Mouse (Mus musculus): ENCODE data around the gene Gm26620. TPM values are rescaled to one million over a fixed set of nuclear protein-coding genes. Genes with fewer than 3 reads are reported as not detected.

The Gm26620 gene
- total RNA-seq (2015) = 1.3 TPM in 1 of 2 replicates, not detected in the other
- total RNA-seq (2017) = 0.20 TPM in 1 of 2 replicates, not detected in the other

- ATAC-seq (replicated peaks; ENCODE audit: poor library complexity) = peak; percentile 98
Measured at GRCm38 (mm10) chr1:170884978-170885561, at the start of gene Gm26620, which contains the start of gene Dusp12. TSS of gene Gm26620 (plus strand) at chr1:170885065. TSS of gene Dusp12 (minus strand) at chr1:170885540.

GRCm38 (mm10) chr1:170839685-170840084 lies 45.2 kb upstream of the Gm26620 start:
- peak; percentile 77 for ATAC-seq (replicated peaks; ENCODE audit: poor library complexity)

DNA sequence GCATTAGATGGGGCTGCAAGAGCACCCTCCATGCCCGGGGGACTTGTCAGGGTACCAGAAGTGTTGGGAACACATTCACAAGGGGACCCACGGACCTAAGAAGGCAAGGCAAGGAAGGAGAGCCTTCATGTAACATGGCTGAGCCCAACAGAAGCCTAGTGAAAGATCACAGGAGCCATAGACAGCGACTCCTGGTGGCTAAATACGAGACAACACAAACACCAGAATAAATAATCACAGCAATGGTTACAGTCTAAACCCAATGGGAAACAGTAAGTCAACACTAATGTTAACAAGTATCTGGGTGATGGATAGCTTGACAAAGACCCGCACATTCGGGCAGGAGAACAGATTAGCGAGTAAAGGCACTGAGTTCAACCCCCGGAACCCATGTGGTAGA lies 40.5 kb upstream of the Gm26620 start:
- peak; percentile 74 for ATAC-seq (replicated peaks; ENCODE audit: poor library complexity)

DNA sequence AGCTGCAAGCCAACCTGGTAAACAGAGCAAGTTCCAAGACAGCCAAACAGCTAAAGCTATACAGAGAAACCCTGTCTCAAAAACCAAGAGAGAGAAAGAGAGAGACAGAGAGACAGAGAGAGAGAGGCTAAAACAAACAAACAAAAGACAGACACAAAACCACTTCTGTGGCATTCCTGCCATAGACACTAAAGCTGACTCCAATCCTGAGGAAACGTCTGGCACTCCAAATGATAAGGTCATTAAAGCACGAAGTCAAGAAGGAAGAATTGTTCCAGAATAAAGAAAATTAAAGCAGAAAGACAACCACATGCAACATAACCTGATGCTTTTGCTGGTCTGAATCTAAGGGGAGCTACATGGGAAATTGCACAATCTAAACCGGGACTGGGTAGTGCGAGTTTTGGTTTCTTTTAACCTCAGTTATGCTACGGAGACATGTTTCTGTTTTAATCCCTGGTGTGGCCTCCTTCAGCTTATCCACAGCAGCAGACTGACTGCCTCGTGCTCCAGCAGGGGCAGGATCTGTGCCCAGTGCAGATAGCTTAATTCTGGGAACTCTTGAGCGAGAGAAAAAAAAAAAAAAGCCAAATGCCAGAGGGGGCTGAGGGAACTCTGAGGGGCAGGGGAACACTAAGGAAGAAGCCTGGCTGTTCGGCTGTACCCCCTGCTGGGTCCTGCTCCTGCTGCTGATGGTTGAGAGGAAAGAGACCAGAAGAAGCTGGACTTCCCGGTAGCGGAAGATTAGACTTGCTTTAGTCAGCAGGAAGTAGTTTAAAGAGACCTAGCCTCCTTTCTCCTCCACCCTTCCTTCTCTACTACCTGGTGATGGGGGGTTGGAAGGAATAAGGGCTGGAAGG lies 39.2 kb upstream of the Gm26620 start:
- peak; percentile 91 for ATAC-seq (replicated peaks; ENCODE audit: poor library complexity)

DNA sequence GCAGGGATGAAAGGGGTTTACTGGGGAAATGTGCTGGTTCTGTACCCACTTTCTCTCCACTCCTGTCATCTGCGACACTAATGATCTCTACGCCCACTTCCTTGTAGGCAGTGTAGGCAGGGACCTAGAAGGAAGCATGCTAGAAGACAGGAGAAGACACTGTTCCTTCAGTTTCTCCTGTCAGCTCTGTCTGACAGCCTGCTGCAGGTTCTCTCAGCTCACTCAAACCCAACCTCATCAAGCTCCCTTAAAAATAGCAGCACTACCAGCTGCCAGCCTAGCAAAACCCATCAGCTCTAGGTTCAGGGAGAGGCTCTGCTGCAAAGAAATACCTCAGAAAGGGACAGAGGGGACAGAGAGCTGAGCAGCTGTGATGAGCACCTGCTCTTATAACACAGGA lies 34.9 kb upstream of the Gm26620 start:
- ATAC-seq (replicated peaks; ENCODE audit: poor library complexity) = no peak

GRCm38 (mm10) chr1:170850637-170851624 lies 33.9 kb upstream of the Gm26620 start:
- ATAC-seq (replicated peaks; ENCODE audit: poor library complexity) = no peak

DNA sequence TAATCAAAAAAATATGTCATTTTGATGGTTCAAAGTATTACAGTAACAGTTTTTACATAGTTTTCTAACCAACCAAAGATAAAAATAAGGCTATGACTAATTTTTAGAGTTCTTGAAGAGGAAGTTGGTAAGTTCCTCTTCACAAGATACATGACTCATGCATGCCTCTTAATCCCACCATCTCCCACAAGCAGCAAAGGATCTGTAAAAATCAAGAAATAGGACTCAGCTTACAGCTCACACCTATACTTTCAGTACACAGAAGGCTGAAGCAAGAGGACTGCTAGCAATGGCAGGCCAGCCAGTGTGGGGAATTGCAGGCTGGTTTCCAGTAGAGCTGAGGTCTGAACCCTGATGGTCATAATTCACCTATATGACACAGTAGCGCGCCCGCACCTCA lies 31.3 kb upstream of the Gm26620 start:
- ATAC-seq (replicated peaks; ENCODE audit: poor library complexity) = peak; percentile 85

- ATAC-seq (replicated peaks; ENCODE audit: poor library complexity) = peak; percentile 75
Measured at GRCm38 (mm10) chr1:170855056-170855760, 29.7 kb upstream of the Gm26620 start.

GRCm38 (mm10) chr1:170857369-170857768 lies 27.5 kb upstream of the Gm26620 start:
- ATAC-seq (replicated peaks; ENCODE audit: poor library complexity) = no peak

- no peak for ATAC-seq (replicated peaks; ENCODE audit: poor library complexity)
Measured at GRCm38 (mm10) chr1:170858872-170859271, 26.0 kb upstream of the Gm26620 start.

- no peak for ATAC-seq (replicated peaks; ENCODE audit: poor library complexity)
Measured at GRCm38 (mm10) chr1:170861671-170862434, 23.0 kb upstream of the Gm26620 start.

- ATAC-seq (replicated peaks; ENCODE audit: poor library complexity) = no peak
Measured at GRCm38 (mm10) chr1:170862435-170862717, 22.5 kb upstream of the Gm26620 start.

DNA sequence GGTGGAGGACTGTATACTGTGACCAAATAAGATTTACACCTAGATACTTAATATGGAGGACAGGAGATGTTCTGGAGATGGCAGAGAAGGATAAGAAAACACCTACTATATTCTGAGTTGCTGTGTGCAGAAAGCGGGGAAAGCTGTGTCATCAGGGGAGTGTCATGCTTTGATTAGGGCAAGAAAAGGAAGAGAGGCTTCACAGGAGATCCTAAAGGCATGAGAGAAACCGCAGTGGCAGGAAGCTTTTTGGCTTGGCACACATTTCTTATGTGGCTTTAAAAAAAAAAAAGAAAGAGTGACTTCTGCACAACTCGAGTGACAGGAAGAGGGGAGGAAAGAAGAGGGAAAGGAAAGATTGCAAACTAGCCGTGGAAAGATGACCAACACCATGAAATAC lies 21.8 kb upstream of the Gm26620 start:
- peak; percentile 41 for ATAC-seq (replicated peaks; ENCODE audit: poor library complexity)

- ATAC-seq (replicated peaks; ENCODE audit: poor library complexity) = no peak
Measured at GRCm38 (mm10) chr1:170864234-170864633, 20.6 kb upstream of the Gm26620 start.

DNA sequence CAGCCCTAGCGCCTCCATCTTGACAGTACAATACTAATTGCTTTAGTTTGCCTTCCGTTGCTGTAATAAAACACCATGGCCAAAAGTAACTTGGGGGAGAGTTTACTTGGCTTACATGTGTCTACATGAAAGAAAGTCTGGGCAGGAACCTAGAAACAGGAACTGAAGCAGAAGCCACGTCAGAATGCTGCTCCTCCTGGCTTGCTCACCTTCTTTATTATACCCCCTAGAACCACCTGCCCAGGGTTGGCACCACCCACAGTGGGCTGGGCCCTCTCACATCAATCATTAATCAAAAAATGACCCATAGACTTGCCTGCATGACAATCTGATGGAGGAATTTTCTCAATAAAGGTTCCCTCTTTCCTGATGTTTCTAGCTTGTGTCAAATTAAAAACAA lies 20.1 kb upstream of the Gm26620 start:
- ATAC-seq (replicated peaks; ENCODE audit: poor library complexity) = no peak

DNA sequence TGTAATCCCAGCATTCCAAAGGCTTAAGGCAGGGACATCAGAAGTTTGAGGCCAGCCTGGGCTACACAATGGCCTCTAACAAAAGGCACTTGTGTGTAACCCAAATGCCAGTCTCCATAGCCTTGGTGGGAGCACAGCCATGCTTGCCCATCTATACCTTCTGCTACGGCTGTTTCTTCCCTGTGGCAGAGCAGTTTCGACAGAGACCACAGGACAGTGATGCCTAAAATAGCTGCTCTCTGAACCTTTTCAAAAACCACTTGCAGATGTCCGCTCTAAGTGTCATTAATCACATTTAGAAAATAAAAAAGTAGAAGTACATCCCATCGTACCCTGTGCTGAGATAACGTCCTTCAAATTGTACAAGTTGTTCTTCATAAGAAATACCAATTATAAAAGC lies 19.5 kb upstream of the Gm26620 start:
- no peak for ATAC-seq (replicated peaks; ENCODE audit: poor library complexity)

GRCm38 (mm10) chr1:170866992-170867690 lies 17.7 kb upstream of the Gm26620 start:
- ATAC-seq (replicated peaks; ENCODE audit: poor library complexity) = peak; percentile 6

DNA sequence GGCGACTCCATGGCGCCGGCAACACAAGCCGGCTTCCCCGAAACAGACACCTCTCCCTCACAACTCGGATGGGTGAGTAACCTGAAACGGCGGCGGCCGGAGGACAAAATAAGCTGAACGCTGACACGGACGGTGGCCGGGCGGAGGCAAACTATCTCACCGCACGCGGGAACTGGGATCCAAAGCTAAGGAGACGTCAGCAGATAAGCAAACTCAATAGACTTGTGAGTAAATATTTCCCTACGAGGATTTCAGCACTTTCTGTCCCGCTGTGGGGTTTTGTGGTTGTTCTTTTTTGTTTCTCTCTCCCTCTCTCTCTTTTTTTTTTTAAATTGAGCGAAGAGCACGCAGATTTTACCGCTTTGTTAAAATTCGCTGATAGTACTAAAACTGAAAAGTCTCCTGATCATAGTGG lies 17.2 kb upstream of the Gm26620 start, which contains the start of gene Atf6:
Atf6 (minus strand) TSS at position 81 of the 415 bp plus-strand sequence.
- ATAC-seq (replicated peaks; ENCODE audit: poor library complexity) = peak; percentile 85

All from megakaryocyte progenitor cell, adult 5-6 weeks (primary cell).